Mouse (Mus musculus) erythroblast, embryonic 14.5 days (primary cell): ENCODE measurements around the gene Slc24a3.

Experiments used
- GATA1 ChIP-seq: IDR thresholded peaks from 2 replicates; pipeline ENCODE4 v1.6.1; 2012; ENCODE audit warnings: low read length, inconsistent platforms, mixed read lengths
- TAL1 ChIP-seq: IDR thresholded peaks from 3 replicates; pipeline ENCODE4 v1.6.1; 2012; ENCODE audit warnings: low read length, inconsistent platforms, mixed read lengths

- no peak for TF ChIP-seq GATA1
- TF ChIP-seq TAL1 = no peak
These were observed 111.8 kb downstream of the Slc24a3 start for GRCm38 (mm10) chr2:145279336-145279735.
